Mouse (Mus musculus) layer of hippocampus, postnatal 14 days (tissue): ENCODE results near the gene Procr. TPM values are rescaled to one million over a fixed set of nuclear protein-coding genes. Genes with fewer than 3 reads are reported as not detected.
"Not testable (repeated sequence)": the region's sequence is repeated elsewhere in the genome, so short reads cannot be mapped to it uniquely, and the experiment has no call there.

Source experiments
- DNase-seq, 2 experiments: peaks; one replicate each; pipeline ENCODE4 v3.0.0; 2021 to 2022; ENCODE audit warnings: low spot score in 2 of 2, mixed read lengths in 1 of 2
- long read RNA-seq, 2 experiments: library from polyadenylated mRNA; stranded (forward); transcript quantifications; one replicate each; pipeline ENCODE4 v2.0.0; 2021
- total RNA-seq, 2 experiments: library from RNA; stranded (reverse); gene quantifications; 2 replicates each; pipeline ENCODE4 v1.2.3; 2021

Procr gene
- total RNA-seq = 1 to 10 TPM; 1.3 to 1.6 TPM
- long read RNA-seq, experiment 1 = 0 reads
- long read RNA-seq, experiment 2, partial matches to known transcripts = 2 of 6 reads
- long read RNA-seq, experiment 2, other reads (novel, unspliced or antisense) = 0 of 6 reads

GRCm38 (mm10) chr2:155751014-155751786 is at the start of gene Procr:
TSS of gene Procr (plus strand) at chr2:155751117.
- DNase-seq = no peak

GRCm38 (mm10) chr2:155701399-155701919 is 49.5 kb upstream of the Procr start:
- DNase-seq = no peak

DNA sequence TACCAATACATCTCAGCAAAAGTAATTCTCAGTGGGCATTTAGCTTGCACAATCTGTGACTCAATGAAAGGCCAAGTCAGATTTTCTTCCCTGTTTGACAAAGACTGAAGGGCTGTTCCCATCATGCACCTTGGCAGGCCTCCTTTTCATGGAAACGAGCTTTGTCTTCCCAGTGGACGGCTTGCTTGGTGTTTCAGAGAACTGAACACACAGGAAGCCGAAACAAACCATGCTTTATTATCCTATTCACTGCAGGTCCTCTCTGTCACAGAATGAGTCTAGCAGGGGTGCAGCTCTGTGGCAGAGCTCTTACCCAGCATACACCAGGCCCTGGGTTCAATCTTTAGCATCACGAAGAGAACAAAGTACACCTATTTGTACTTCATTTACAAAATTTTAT is 47.3 kb upstream of the Procr start:
- DNase-seq = no peak

DNA sequence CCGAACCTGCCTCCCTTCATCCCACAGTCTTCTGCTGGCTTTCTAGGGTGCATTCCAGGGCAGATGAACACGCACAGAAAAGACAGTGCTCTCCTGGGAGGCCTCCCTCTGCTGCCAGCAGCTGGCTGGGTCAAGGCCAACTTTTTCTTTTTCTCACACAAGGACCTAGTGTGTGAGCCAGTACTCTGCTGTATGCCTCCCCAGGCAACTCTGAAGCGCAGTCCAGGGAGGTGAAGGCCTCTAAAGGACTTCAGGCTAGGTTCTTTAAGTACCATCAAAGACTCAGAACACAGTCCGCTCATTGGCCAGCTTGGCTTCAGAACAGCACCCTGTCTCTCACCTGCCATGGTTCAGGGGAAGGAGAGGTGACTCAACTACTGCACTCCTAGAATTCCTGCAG is 43.7 kb upstream of the Procr start:
- peak in 1 of 2 experiments; percentile 66 for DNase-seq

- DNase-seq = no peak
Observed at GRCm38 (mm10) chr2:155710557-155710956, 40.4 kb upstream of the Procr start.

- no peak for DNase-seq
Observed at GRCm38 (mm10) chr2:155717082-155717990, 33.6 kb upstream of the Procr start.

DNA sequence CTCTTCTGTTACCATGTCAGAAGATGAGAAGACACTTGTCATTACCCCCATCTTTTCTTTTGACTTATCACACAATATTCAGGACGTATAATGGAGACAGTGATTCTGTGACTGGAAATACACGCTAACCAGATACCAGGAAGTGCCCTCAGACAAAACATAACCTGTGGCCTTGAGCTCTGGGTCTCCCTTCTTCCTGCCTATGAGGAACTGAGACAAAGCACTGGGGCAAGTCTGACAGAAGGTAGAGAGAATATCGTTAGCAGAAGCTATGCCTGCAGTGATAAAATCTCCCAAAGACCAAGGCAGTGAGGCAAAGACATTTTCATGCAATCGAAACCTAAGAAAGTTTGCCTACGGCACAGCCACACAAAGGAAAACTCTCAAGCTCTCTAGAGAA is 30.3 kb upstream of the Procr start:
- DNase-seq = no peak

- no peak for DNase-seq
Observed at GRCm38 (mm10) chr2:155724036-155724435, 26.9 kb upstream of the Procr start.

GRCm38 (mm10) chr2:155724526-155724925 is 26.4 kb upstream of the Procr start:
- no peak for DNase-seq

GRCm38 (mm10) chr2:155726302-155726701 is 24.6 kb upstream of the Procr start:
- no peak for DNase-seq

DNA sequence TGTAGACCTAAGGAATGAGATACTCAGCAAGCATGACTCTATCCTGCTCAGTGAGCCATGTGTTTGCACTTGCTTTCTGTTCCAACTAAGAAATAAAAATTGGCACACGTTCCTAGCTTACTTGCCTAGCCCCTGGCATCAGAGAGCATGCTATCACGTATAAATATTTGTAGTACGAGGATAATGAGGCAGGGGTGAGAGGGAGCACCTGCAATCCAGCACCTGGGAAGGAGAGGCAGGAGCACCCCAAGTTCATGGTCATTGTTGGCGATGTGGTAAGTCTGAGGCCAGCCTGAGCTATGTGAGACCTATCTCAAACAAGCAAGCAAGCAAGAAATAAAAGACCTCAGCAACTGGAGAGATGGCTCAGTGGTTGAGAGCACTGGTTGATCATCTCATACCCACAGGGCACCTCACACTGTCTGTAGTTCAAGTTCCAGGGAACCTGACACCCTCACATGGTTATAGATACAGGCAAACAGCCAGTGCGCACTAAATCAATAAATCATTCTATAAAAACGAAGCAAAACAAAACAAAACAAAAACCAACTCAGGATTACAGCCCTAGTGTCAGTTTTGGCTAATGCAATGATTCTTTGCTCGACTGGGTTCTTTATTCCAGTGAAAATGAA is 23.0 kb upstream of the Procr start:
- DNase-seq = no peak

DNA sequence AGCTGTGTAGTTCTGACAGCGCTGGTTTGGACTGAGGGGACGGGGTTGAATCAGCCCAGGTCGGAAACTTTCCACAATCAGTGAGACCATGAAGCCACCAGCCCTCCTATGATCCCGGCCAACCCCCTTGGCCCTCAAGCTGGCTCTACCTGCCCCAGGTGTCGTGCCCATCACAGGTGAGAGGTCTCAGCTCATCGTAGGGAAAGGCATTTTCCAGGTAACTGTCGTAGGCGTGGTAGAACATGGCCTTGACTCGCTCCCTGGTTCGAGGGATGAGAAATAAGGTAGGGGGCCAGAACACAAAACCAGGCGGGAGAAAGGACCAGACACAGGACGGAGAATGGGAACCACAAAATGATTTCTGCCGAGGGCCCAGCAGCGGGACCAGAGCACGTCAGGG is 22.2 kb upstream of the Procr start:
- no peak for DNase-seq

- DNase-seq = peak; percentile 86 to 96
Observed at GRCm38 (mm10) chr2:155729158-155729645, 21.7 kb upstream of the Procr start, which contains the start of gene Edem2. TSS of gene Edem2 (minus strand) at chr2:155729475.

DNA sequence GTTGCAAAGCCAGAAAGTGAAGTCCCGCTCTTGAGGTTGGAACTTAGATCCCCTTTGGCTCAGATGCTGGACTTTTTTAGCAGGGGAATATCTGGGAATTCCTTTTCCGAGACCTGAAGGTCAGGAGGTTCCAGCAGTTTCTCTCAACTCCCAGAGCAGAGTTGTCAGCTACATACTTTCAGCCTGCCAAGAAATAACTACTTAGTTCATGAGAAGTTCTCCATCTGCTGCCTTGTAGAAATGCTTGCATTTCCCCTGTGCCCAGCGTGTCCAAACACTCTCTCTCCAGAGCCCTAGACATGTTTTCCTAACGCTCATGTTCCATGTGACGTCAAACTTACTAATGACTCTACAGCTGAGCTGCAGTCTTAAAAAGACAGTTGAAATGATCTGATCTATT is 15.8 kb upstream of the Procr start:
- DNase-seq = no peak

GRCm38 (mm10) chr2:155735766-155736165 is 15.2 kb upstream of the Procr start, which contains the start of gene Gm17581:
TSS of gene Gm17581 (minus strand) at chr2:155735866.
- not testable (repeated sequence) for DNase-seq

DNA sequence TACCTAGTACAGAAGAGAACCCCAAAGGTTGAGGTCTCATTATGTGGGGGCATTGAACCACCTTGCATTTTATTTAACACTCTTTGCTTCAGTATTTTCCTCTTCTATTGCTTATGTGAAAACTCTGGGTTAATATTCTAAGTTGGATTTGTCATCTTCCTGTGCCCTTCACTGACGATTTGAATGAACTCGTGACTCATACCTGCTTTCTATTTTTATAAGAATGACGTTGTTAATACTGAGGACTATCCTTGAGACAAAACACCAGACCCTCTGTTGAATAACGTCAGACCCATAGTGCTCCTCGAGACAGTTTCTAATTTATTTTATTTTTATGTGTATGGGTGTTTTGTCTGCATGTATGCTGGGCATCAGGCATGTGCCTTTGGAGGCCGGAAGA is 14.0 kb upstream of the Procr start:
- no peak for DNase-seq

DNA sequence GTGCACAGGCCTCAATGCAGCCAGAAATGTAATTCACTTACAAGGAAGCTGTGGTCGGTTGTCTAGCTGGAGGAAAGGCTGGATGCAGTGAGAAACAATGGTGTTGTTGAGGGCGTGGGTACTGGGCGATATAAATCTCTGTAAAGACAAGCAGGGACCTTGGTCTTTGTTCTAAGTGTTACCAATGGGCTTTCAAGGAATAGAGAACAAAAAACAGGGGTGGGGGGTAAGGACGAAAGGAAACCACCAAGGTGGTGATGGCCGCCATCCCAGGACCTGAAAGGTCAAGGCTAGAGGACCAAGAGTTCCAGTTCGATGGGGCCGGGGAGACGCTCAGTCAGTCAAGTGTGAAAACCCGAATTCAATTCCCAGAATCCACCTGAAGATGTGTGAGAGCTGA is 13.1 kb upstream of the Procr start:
- no peak for DNase-seq

DNA sequence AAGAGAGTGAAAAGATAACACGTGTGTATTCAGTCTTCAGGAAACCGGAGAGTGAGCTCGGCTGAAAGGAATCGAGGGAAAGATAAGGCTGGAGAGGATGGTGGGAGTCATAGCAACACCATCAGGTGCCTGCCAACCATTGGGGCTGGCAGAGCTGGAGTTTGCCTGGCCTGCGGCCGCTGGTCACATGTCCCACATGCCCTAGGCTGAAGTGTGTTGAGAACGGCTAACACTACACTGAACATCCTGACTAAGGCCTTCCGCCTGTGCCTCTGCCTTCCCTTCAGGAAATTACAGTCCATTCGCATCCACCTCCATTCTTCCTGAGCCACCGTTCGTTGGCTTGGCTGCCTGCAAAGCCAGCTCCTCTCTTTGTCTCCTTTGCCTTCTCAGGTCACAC is 8.7 kb upstream of the Procr start:
- DNase-seq = no peak

- no peak for DNase-seq
Observed at GRCm38 (mm10) chr2:155742931-155743337, 8.0 kb upstream of the Procr start.

- no peak for DNase-seq
Observed at GRCm38 (mm10) chr2:155743351-155743750, 7.6 kb upstream of the Procr start.

DNA sequence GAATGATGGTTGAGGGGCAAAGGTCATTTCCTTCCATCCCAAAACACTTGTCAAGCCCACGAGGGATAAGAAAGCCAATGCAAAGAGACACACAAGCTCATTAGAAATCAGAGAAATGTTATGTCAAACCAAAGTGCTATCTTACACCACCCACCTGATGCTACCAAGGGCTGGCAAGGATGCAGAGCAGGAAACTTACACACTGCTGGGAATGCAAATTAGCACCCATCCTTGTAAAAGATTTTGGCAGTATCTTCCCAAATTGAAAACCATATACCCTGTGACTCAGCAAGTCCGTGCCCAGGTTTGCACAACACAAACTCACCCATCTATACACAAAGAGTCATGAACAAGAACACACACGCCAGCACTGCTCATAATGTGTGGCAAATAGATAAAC is 5.4 kb upstream of the Procr start:
- no peak for DNase-seq
